Mouse (Mus musculus) embryonic facial prominence, embryonic 15.5 days (tissue): ENCODE results near the gene Nap1l1. TPM values are rescaled to one million over a fixed set of nuclear protein-coding genes. Genes with fewer than 3 reads are reported as not detected.

Experiments
- ATAC-seq: fragments of 200-750 bp; cut with Nextera tagmentation; 2 replicates; pipeline ENCODE4 v1.8.0; 2017; ENCODE audit warnings: low read depth, moderate TSS enrichment; ENCODE audit not compliant: insufficient number of reproducible peaks, low FRiP score, low TSS enrichment
- H3K27ac ChIP-seq: fragments of 300-500 bp; sonication (generic); replicated peaks from 2 replicates; pipeline ENCODE4 v1.5.1; 2015; ENCODE audit warnings: mild to moderate bottlenecking, inconsistent platforms
- H3K27me3 ChIP-seq: fragments of 300-500 bp; sonication (generic); 2 replicates; pipeline ENCODE4 v1.6.1; 2015; ENCODE audit warnings: inconsistent platforms
- H3K36me3 ChIP-seq: fragments of 300-500 bp; sonication (generic); 2 replicates; pipeline ENCODE4 v1.6.1; 2015; ENCODE audit warnings: mild to moderate bottlenecking, inconsistent platforms
- H3K4me1 ChIP-seq: fragments of 300-500 bp; sonication (generic); 2 replicates; pipeline ENCODE4 v1.6.1; 2015; ENCODE audit warnings: inconsistent platforms
- H3K4me2 ChIP-seq: fragments of 300-500 bp; sonication (generic); replicated peaks from 2 replicates; pipeline ENCODE4 v1.6.1; 2015; ENCODE audit warnings: mild to moderate bottlenecking, inconsistent platforms
- H3K4me3 ChIP-seq: fragments of 300-500 bp; sonication (generic); replicated peaks from 2 replicates; pipeline ENCODE4 v1.5.1; 2015; ENCODE audit warnings: mild to moderate bottlenecking, inconsistent platforms
- H3K9ac ChIP-seq: fragments of 300-500 bp; sonication (generic); 2 replicates; pipeline ENCODE4 v1.6.1; 2015; ENCODE audit warnings: inconsistent platforms
- H3K9me3 ChIP-seq: fragments of 300-500 bp; sonication (generic); replicated peaks from 2 replicates; pipeline ENCODE4 v1.6.1; 2016; ENCODE audit warnings: inconsistent platforms
- WGBS: fragments of 180-500 bp; shearing (Covaris S2); methylation state at CpG from one replicate; pipeline ENCODE4 v1.1.7; 2015; 5-methylcytosine and 5-hydroxymethylcytosine counted together
- polyA plus RNA-seq: library from polyadenylated mRNA; unstranded; fragments of >200 nt; fragmentation: Nextera tagmentation; extraction: Ambion mirVana; gene quantifications from 2 replicates; pipeline ENCODE4 v1.2.1, GENCODE M21; 2015

Nap1l1 gene
- polyA plus RNA-seq, 1 experiment from 2014 or later, result 198 TPM

DNA sequence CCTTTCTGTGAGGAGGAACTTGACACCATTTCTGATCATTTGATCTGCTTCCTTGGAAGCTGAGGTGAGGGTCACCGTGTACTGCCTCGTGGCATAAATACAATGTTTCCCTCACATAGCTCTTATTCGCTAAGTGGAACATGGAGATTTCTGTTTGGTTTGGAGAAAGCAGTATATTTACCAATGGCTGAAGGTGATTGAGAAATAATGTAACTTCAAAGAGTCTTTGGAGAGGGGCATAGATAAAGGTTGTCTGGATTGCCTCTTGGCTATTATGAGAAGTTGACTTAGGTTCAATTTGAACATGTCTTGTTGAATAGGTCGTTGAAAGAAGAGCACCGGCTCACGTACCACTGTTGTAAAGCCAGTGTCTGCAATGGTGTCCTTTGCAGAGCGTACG lies 61.7 kb downstream of the Nap1l1 start:
- H3K27ac ChIP-seq, result no peak overlapping the region

DNA sequence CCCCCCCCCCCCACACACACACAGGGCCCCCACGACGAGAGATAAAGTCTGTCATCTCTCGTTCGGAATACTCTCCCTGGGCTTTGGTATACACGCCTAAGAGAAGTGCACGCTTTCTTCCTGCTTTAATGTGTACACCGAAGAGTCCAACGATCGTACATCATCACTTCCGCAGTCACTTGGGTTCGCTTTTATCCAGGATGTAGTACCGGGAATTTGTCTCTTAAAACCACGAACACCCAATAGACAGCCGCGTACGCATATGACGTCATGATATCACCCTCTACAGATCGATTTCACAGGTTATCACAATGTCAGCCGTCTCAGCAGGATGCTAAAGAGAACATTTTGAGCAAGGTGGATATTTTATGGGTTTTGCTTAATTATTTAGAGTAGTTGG lies 64.4 kb downstream of the Nap1l1 start:
- Histone ChIP-seq H3K4me1 (peaks cover 27% of the 10 kb centered on the region), H3K4me3 (no peak overlapping the region), H3K9me3 (no peaks in the 10 kb centered on the region), H3K36me3 (no peaks in the 10 kb centered on the region), H3K27me3 (no peaks in the 10 kb centered on the region), H3K4me2 (no peak overlapping the region), H3K9ac (no peak overlapping the region), H3K27ac (no peak overlapping the region)
- WGBS, result 77% methylated on average over 19 of the region's 19 CpGs
- ATAC-seq, result no peak

More for the DNA sequence above, 61.7 kb downstream of the Nap1l1 start:
- Histone ChIP-seq H3K4me2 (no peak overlapping the region), H3K9ac (no peak overlapping the region), H3K4me1 (peaks cover 16% of the 10 kb centered on the region), H3K27me3 (no peaks in the 10 kb centered on the region), H3K36me3 (no peaks in the 10 kb centered on the region), H3K4me3 (no peak overlapping the region), H3K9me3 (no peaks in the 10 kb centered on the region)
- 70% methylated on average over 8 of the region's 8 CpGs for WGBS
- no peak for ATAC-seq

DNA sequence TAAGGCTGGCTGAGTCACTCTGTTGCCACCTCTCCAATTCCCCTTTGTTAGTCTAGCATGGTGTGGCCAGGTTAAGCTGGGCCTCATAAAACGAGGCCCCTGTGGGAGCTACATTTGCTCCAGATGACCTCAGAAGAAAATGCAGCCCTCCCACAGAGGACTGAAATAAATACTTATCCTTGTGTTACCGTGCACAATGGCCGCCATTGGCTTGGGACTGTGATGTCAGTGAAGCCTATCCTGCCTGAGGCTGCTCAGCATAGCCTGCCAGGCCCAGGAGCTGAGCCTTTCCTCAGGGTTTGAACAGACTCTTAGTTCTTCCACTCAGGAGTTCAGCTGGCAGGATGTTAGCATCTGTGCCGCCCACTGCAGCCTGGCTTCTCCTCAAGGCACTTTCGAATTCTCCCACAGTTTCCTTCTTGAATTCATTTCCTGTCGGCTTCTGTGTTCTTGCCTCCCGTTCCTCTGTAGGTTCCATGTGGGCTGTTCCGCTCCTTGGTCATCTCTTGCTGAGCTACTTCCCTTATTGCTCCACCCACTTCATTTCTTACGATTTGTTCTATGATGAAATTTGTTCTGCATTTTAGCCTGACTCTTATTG lies 66.8 kb downstream of the Nap1l1 start:
- Histone ChIP-seq H3K4me1 (peaks cover 32% of the 10 kb centered on the region), H3K4me2 (peak overlapping the region; percentile 29), H3K9me3 (no peaks in the 10 kb centered on the region), H3K4me3 (no peak overlapping the region), H3K9ac (no peak overlapping the region), H3K27ac (peak overlapping the region; percentile 81), H3K27me3 (no peaks in the 10 kb centered on the region), H3K36me3 (no peaks in the 10 kb centered on the region)
- 8% methylated on average over 9 of the region's 9 CpGs for WGBS
- ATAC-seq, result peak; percentile 69

DNA sequence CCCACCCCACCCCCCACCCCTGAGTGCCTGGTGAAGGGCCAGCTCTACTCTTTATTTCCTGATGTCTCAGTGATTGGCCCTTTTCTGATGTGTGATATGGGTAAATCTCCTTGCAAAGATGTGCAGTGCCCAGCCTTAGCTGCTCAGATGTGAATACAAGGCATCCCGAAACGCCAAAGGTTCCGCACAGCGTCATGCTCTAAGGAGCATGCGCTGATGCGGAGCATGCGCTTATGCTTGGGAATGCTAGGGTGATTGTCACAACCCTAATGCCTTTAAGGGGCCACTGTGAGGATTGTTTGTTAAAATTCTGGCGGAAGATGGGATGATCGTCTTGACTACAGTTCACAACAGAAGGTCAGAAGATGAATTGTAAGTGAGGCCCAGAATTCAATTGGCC lies 67.7 kb downstream of the Nap1l1 start:
- no peak overlapping the region for H3K4me2 ChIP-seq
- H3K9ac ChIP-seq, result no peak overlapping the region
- H3K4me1 ChIP-seq, result peaks cover 32% of the 10 kb centered on the region
- no peaks in the 10 kb centered on the region for H3K36me3 ChIP-seq
- no peaks in the 10 kb centered on the region for H3K27me3 ChIP-seq
- no peak for ATAC-seq
- 85% methylated on average over 9 of the region's 9 CpGs for WGBS
- no peaks in the 10 kb centered on the region for H3K9me3 ChIP-seq
- H3K4me3 ChIP-seq, result no peak overlapping the region
- 0 out of 2 replicates have a peak overlapping the region, but pooled peaks have one; percentile 1 for H3K27ac ChIP-seq

DNA sequence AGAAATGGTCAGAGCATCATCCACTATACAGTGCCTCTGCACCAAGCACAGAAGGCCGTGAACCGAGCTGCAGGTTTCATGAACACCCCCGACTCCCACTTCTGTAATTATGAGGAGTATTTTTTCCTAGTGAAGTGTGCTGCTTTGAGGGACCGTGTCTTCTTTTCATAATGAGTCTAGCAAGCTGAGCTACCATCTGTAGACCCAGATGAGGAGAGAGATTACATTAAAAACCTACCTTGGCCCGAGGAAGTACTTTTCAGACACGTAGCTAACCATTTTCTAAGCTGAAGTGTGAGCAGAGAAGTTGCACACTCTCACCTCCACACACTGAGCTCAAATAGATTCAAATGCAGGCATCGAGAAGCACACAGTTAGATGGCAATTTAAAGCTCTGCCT lies 70.1 kb downstream of the Nap1l1 start:
- no peak overlapping the region for H3K4me2 ChIP-seq
- no peaks in the 10 kb centered on the region for H3K9me3 ChIP-seq
- H3K9ac ChIP-seq, result no peak overlapping the region
- WGBS, result 77% methylated on average over 7 of the region's 7 CpGs
- ATAC-seq, result no peak
- H3K4me1 ChIP-seq, result peaks cover 36% of the 10 kb centered on the region
- H3K4me3 ChIP-seq, result no peak overlapping the region
- no peak overlapping the region for H3K27ac ChIP-seq
- H3K36me3 ChIP-seq, result no peaks in the 10 kb centered on the region
- no peaks in the 10 kb centered on the region for H3K27me3 ChIP-seq

DNA sequence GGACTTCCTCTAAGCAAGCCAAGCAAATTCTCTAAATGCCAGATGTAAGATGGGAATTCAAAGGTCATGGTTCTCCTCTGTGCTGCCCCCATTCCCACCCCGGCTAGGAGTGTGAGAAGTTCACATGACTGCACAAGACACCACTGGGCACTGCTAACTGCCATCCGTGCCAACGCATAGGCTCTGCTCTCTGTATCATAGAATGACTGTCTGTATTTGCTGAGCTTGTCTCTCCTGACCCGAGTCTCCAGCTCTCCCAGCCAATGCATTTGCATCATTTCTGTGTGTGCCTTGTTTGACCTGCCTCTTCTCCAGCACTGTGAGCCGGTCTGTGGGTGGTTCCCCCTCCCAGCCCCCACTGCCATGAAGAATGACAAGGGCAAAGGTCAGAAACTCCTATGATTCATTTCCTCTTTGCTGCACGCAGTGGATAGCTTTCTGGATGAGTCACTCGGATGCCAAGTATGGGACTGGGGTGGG lies 70.8 kb downstream of the Nap1l1 start:
- 23% methylated on average over 7 of the region's 7 CpGs for WGBS
- Histone ChIP-seq H3K27me3 (no peaks in the 10 kb centered on the region), H3K36me3 (no peaks in the 10 kb centered on the region), H3K4me2 (no peak overlapping the region), H3K9ac (no peak overlapping the region), H3K4me3 (no peak overlapping the region), H3K9me3 (no peaks in the 10 kb centered on the region), H3K27ac (no peak overlapping the region), H3K4me1 (peaks cover 34% of the 10 kb centered on the region)
- peak; percentile 44; the same call in 1 of the 2 replicates for ATAC-seq

DNA sequence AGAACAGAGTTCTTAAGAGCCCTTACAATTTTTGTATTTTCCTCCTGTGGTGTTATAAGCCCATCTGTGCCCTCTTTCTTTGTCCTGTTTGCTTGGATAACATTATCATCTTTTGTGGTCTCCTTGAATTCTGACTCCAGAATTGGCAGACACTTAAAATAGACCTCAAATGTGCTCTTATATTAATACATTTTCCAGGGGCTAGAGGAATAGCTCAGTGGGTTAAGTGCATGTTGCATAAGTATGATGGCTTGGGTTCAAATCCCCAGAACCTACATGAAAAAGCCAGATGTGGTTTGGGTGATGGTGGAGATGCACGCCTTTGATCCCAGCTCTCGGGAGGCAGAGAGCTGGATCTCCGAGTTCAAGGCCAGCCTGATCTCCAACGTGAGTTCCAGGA lies 71.3 kb downstream of the Nap1l1 start:
- H3K27ac ChIP-seq, result no peak overlapping the region
- no peak for ATAC-seq
- H3K4me3 ChIP-seq, result no peak overlapping the region
- whole genome bisulfite sequencing, result 76% methylated on average over 4 of the region's 4 CpGs
- H3K27me3 ChIP-seq, result no peaks in the 10 kb centered on the region
- peaks cover 29% of the 10 kb centered on the region for H3K4me1 ChIP-seq
- H3K36me3 ChIP-seq, result no peaks in the 10 kb centered on the region
- no peak overlapping the region for H3K4me2 ChIP-seq
- H3K9me3 ChIP-seq, result no peaks in the 10 kb centered on the region
- no peak overlapping the region for H3K9ac ChIP-seq

DNA sequence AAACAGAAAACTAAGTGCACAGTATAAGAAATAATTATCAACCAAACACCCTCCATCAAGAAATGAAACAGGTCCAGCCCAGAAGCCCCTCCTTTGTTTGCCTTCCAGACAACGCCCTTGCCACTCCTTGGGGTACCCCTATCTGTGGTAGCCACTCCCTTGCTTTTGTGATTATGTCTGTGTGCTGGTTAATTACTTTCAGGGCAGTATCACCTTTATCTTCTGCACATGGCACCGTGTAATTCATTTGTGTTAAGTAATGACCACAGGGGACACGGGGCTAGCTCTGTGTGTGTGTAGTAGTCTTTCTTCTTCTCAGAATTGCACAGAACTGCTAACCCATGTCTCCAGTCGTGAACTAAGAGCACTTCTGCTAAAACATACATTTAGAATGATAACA lies 72.6 kb downstream of the Nap1l1 start:
- no peak overlapping the region for H3K4me2 ChIP-seq
- 71% methylated on average over 4 of the region's 4 CpGs for WGBS
- H3K9me3 ChIP-seq, result no peaks in the 10 kb centered on the region
- H3K27me3 ChIP-seq, result no peaks in the 10 kb centered on the region
- no peak for ATAC-seq
- H3K4me3 ChIP-seq, result no peak overlapping the region
- no peaks in the 10 kb centered on the region for H3K36me3 ChIP-seq
- H3K27ac ChIP-seq, result no peak overlapping the region
- H3K9ac ChIP-seq, result no peak overlapping the region
- H3K4me1 ChIP-seq, result peaks cover 15% of the 10 kb centered on the region

Other genes starting within 250 kb of the Nap1l1 start
- 5.3 TPM in 2 replicates for gene Bbs10, start 174.5 kb upstream of the Nap1l1 start, polyA plus RNA-seq
- gene Phlda1, start 33.1 kb downstream of the Nap1l1 start, polyA plus RNA-seq, result 38.3 and 43.4 TPM in 2 replicates